Mouse (Mus musculus) Patski (cell line): ENCODE measurements at regions not wholly inside any gene's neighbourhood (a gene's known extent, or its start where the extent isn't known, plus 50 kb on each side); places are given as distances from the start of the nearest gene placed in this dataset.

Experiments
- ATAC-seq: fragments of 100-300 bp; one replicate; pipeline ENCODE4 v1.8.0; 2021
- CTCF ChIA-PET: fragments of 350-600 bp; sonication (Branson Sonifier 250); formaldehyde crosslinking; loops from one replicate; lab custom pipeline; 2022; ENCODE audit warnings: inconsistent platforms; lab: Charles Lee
- POLR2A ChIA-PET: fragments of 350-600 bp; sonication (Branson Sonifier 250); formaldehyde crosslinking; loops from one replicate; lab custom pipeline; 2022; ENCODE audit warnings: antibody characterized with exemption, inconsistent platforms; lab: Charles Lee
- DNase-seq: peaks from one replicate; pipeline ENCODE4 v3.0.0-alpha.2; 2011; ENCODE audit warnings: low read depth, low spot score
- H3K27me3 ChIP-seq: fragments of 371-371 bp; one replicate; pipeline ENCODE4 v1.5.1; 2021
- CTCF ChIP-seq: fragments of 100-300 bp; IDR thresholded peaks from one replicate; pipeline ENCODE4 v1.5.1; 2021
- in situ Hi-C: fragments of 300-500 bp; cut with MboI; formaldehyde crosslinking; loops from 3 replicates; pipeline ENCODE4 v1.11.1; 2018; ENCODE audit warnings: low pct_unique_long_range_greater_than_20kb, mixed read lengths

- ChIA-PET CTCF (no interaction called here), POLR2A (no interaction called here)
- in situ Hi-C loops = no loop called here
- H3K27me3 ChIP-seq = no peaks in the 10 kb centered on the region
- ATAC-seq (no peak), DNase-seq (no peak)
- TF ChIP-seq CTCF = no peak
These were observed 199.8 kb upstream of the Csf3r start for GRCm38 (mm10) chr4:125824525-125824924.

DNA sequence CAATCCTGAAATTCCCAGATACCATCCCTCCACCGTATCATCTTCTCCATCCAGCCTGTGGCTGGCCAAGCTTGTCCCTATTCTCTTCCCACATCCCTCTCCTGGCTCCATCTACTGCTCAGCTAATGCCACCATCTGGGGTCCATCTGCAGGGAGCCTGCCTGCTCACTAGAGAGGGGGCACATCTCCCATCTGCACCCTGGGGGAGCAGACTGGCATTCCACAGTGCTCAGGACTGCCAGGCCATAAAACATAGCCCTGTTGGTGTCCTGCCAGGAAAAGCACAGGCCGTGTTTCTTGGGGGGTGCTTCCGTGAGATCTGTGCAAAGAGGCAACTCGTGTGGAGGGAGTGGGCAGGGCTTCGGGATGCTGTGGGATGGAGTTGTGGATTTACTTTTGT, 197.9 kb upstream of the Csf3r start:
- no peak for DNase-seq
- in situ Hi-C loops = no loop called here
- CTCF ChIA-PET = no interaction called here
- POLR2A ChIA-PET = no interaction called here
- ATAC-seq = no peak
- TF ChIP-seq CTCF = no peak
- peaks cover 4% of the 10 kb centered on the region for H3K27me3 ChIP-seq

DNA sequence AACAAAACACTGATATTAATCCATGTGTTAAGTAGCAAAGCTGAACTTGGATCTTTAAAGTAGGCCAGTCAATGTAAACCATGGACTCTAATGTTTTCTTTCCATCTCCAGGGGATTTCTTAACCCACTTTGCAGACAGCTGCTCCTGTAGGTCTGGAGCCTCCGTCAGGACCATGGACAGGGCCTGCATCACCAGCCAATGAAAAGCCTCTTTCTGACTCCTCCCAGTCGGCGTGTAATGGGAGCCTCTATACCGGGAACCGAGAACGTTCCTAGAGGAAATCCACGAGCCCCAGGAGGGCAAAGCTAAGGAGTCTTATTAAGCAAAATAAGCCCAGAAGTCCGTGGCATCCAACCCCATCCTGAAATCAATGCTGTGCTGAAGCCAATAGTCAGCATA, 189.1 kb upstream of the Csf3r start:
- DNase-seq = no peak
- no peak for ATAC-seq
- POLR2A ChIA-PET = interaction anchor here (0.6 kb wide), 1 partner anchor 272 kb away, joined by 3 read pairs; no protein-coding TSS in a partner anchor
- H3K27me3 ChIP-seq = peaks cover 4% of the 10 kb centered on the region
- in situ Hi-C loops = no loop called here
- TF ChIP-seq CTCF = no peak
- CTCF ChIA-PET = no interaction called here

GRCm38 (mm10) chr4:125847568-125847967, 176.8 kb upstream of the Csf3r start:
- POLR2A ChIA-PET = no interaction called here
- in situ Hi-C loops = no loop called here
- ATAC-seq = no peak
- peaks cover 3% of the 10 kb centered on the region for H3K27me3 ChIP-seq
- TF ChIP-seq CTCF = no peak
- DNase-seq = no peak
- CTCF ChIA-PET = no interaction called here

- ChIA-PET POLR2A (interaction anchor here (0.6 kb wide), 1 partner anchor 28 kb away, joined by 3 read pairs; no protein-coding TSS in a partner anchor), CTCF (no interaction called here)
- peaks cover 3% of the 10 kb centered on the region for H3K27me3 ChIP-seq
- no peak for DNase-seq
- in situ Hi-C loops = no loop called here
- ATAC-seq = no peak
- no peak for TF ChIP-seq CTCF
These were observed 174.1 kb upstream of the Csf3r start for GRCm38 (mm10) chr4:125850300-125850699.

DNA sequence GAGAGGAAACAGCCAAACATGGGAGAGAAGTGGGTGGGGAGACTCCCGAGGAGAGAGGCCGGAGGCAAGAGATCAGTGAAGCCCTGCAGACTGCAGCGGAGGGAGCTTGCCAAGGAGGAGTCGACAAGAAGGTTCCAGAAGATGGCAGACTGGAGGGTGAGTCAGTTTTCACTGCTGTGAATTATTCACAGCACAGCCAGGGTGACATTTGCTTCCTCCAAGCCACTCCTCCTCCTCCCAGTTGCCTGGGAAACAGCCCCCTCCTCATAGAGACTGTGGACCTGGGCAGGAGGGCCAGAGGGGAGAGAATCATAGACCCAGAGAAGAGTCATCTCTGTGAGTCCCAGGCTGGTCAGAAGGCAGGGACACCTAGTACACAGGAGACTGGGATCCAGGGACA, 171.8 kb upstream of the Csf3r start:
- DNase-seq = no peak
- POLR2A ChIA-PET = no interaction called here
- CTCF ChIA-PET = no interaction called here
- TF ChIP-seq CTCF = no peak
- no peak for ATAC-seq
- in situ Hi-C loops = no loop called here
- no peaks in the 10 kb centered on the region for H3K27me3 ChIP-seq

DNA sequence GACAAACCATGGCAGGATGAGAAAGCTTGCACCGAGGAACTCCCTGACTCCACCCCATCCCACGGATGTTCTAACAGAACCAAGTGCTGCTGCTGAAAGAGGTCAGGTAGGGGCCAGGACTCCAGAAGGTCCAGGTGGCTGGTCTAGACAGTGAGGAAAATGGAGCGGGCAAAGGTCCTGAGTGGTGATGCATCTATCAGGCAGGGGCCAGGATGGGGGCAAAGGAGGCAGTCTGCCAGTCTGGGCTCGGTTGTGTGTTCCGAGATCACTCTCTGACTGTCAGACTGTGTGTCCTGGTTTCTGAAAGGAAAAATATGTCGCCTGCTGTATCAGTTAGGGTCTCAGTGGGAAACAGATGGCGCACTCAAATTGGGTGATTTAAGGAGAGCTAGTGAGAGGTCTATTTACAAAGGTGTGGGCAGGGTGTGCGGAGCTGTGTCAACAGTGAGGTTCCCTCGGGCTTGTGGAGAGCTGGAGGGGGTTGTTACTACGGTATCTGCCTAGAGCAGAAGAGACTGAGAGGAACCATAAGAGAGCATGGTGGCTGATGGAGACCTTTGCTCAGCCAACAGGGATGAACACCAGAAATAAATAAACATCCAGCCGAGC, 168.3 kb upstream of the Csf3r start:
- no peak for TF ChIP-seq CTCF
- DNase-seq (no peak), ATAC-seq (no peak)
- ChIA-PET CTCF (no interaction called here), POLR2A (no interaction called here)
- in situ Hi-C loops = no loop called here
- H3K27me3 ChIP-seq = peaks cover 17% of the 10 kb centered on the region

DNA sequence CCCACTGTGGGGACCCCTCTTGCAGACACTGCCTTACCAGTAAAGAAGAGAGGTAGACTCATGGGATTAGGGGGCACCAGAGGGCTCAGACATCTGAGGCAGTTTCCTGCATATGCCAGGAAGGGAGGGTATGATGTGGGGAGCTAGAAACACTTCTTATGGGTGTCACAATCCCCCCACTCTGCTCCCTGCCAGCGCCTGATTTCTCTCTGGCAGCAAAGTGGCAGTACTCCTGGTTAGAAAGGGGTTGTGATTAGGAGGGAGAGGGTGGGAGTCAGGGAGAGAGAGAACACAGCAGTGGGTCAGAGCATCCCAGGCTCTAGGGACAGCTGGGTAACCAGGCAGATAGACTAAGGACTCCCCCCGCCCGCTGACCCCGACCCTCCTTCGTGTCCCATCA, 167.6 kb upstream of the Csf3r start:
- in situ Hi-C loops = no loop called here
- no peak for ATAC-seq

DNA sequence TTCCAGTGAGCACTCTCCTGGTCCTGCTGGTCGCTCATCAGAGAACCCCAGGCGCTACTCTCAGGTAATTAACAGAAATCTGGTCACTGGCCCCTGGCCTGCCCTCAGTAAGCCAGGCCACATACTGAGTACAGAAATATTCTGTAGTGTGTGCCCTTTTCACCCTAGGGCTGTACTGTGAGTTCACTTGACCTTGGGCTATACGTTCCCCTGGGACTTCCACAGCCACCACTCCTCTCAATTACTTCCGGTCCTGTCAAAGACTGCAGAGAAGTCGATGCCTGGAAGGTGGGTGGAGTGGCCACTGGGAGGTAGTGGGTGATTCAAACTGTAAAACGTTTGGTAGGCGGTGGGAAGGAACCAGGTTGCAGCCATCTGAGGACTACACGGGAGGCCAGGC, 159.3 kb upstream of the Csf3r start:
- ChIA-PET CTCF (no interaction called here), POLR2A (no interaction called here)
- DNase-seq (no peak), ATAC-seq (no peak)
- in situ Hi-C loops = no loop called here
- TF ChIP-seq CTCF = no peak
- H3K27me3 ChIP-seq = peaks cover 23% of the 10 kb centered on the region

More for the DNA sequence above, 167.6 kb upstream of the Csf3r start:
- peaks cover 23% of the 10 kb centered on the region for H3K27me3 ChIP-seq
- no peak for TF ChIP-seq CTCF
- ChIA-PET POLR2A (no interaction called here), CTCF (no interaction called here)
- DNase-seq = no peak

- ATAC-seq (no peak), DNase-seq (no peak)
- H3K27me3 ChIP-seq = peaks cover 22% of the 10 kb centered on the region
- CTCF ChIA-PET = no interaction called here
- POLR2A ChIA-PET = no interaction called here
- no peak for TF ChIP-seq CTCF
- in situ Hi-C loops = no loop called here
These were observed 158.6 kb upstream of the Csf3r start for GRCm38 (mm10) chr4:125865728-125866127.

DNA sequence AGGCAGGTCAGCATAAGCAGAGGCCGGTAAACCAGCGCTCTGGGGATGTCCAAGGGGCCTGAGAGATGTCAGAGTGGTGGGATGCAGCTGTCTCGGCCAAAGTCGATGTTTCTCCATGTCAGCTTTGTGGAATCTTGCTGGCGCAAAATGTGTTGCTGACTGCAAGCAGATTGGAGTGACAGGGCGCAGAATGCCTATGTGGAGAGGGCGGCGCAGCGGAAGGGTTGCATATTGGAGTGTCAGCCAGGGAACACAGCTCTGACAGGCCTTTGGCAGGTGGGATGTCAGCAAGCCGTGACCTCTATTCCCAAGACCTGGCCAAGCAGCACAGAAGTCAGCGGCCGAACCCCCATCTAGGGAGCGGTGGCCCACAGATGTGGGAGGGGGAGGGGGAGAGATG, 153.1 kb upstream of the Csf3r start:
- DNase-seq (no peak), ATAC-seq (no peak)
- peaks cover under 1% of the 10 kb centered on the region for H3K27me3 ChIP-seq
- ChIA-PET CTCF (no interaction called here), POLR2A (no interaction called here)
- no peak for TF ChIP-seq CTCF
- in situ Hi-C loops = no loop called here

DNA sequence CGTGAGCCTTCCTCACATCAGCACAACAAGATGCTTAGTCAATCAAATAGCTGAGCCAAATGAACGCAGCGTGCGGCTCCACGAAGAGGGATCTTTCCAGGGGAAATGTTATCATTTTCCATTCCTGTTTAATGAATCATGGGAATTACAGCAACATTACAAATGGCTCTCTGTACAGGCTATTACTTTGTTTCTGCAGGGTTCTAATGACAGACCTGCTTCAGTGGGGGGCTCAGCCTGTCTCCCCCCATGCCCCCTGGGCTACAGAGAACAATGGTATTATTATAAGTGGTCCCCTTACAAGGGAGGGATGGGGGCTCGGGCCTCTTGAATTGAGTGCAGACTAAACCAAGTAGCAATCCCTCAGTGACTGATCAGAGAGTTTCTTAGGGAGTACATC, 144.3 kb upstream of the Csf3r start:
- H3K27me3 ChIP-seq = peaks cover 9% of the 10 kb centered on the region
- in situ Hi-C loops = no loop called here
- POLR2A ChIA-PET = no interaction called here
- CTCF ChIA-PET = no interaction called here
- TF ChIP-seq CTCF = no peak
- no peak for ATAC-seq
- DNase-seq = no peak
